Mouse (Mus musculus) cerebellum, adult (tissue): Measurements from ENCODE around the gene Phf7.
A peak's percentile ranks its signal among the peaks of the same experiment; 100 is the strongest.

Experiments
- ATAC-seq: cut with Nextera tagmentation; 2 replicates; pipeline ENCODE4 v1.9.2; 2017; ENCODE audit warnings: mild to moderate bottlenecking, moderate library complexity, mixed read lengths; ENCODE audit not compliant: insufficient number of reproducible peaks, low FRiP score, low TSS enrichment

The Phf7 gene

DNA sequence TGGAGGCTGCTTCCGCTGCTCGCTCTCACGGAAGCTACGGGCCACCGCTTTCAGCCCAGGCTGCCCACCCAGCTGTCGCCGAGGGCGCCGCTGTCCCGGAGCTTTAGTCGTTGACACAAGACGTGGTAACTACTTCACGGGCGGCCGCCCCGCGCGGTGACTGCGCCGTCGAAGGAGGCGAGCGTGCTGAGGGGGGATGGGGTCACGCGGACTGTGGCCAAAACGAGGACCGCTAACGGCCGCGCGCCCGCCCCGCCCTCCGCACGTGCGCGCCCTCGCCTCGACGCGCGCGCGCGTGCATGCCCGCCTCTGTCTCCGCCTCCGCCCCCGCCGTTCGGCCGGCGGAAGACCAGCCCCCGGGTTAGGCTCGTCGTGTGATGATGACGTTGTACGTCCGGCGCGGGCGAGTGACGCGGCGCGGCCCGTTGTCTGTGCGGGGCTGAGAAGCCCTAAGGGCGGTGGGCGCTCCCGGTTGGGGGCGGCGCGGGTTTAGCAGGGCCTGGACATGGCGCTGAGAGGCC, at the start of gene Phf7, which contains the start of gene Bap1:
TSS of gene Phf7 (minus strand) at position 234 of the 521 bp plus-strand sequence.
TSS of gene Bap1 (plus strand) at position 367 of the 521 bp plus-strand sequence.
- peak; percentile 77 for ATAC-seq

DNA sequence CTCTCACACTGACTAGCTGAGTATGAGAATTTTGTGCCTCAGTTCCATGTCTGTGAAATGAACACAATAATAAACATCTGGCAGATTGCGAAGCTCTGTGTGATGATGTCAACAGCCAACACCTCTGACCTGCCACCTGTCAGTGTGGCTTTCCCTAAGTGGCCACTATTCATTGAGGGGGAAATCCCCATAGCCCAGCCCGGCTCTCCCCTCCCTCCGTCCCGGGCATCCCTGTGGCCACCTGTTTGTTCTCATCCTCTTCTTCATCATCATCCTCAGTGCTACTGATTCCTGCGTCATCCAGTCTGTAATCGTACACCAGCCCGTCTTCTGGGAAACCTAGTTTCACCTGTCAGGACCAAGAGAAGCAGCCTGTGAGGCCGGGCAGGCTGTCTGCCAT, 34.6 kb upstream of the Phf7 start:
- no peak for ATAC-seq

DNA sequence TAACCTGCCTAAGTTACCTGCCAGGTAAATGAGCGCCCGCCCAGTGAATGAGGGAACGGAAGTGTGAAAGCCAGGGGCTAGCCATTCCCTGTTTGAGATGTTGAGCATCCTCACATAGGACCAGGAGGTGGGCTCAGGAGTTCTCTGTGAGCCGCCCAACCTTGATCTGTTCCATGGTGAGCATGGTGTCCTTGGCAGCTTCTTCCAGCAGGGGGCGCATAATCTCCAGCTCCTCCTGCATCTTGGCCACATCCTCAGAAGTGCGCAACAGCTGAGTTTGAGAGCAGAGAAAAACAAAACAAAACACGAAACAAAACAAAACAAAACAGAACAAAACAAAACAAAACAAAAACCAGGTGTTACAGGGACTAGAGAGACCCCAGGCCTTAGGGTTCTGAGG, 21.0 kb upstream of the Phf7 start:
- ATAC-seq = peak; percentile 67

DNA sequence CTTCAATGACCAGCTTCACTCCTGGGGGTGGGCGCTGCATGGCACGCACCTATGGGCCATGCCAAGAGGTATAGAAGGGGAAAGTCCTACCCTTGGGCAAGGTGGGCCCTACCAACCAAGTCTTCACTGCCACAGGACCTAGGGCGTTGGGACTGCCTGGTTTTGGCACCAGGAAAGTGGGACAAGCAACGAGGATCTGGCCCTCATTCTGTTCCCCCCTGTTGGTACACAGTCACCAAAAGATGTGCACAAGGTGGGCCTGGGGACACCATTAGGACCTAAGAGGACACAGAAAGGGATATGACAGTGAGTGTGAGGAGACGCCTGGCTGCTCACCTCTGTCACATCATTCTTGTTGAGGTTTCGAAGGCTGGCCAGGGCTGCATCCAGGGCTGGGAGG, 20.0 kb upstream of the Phf7 start:
- no peak for ATAC-seq

DNA sequence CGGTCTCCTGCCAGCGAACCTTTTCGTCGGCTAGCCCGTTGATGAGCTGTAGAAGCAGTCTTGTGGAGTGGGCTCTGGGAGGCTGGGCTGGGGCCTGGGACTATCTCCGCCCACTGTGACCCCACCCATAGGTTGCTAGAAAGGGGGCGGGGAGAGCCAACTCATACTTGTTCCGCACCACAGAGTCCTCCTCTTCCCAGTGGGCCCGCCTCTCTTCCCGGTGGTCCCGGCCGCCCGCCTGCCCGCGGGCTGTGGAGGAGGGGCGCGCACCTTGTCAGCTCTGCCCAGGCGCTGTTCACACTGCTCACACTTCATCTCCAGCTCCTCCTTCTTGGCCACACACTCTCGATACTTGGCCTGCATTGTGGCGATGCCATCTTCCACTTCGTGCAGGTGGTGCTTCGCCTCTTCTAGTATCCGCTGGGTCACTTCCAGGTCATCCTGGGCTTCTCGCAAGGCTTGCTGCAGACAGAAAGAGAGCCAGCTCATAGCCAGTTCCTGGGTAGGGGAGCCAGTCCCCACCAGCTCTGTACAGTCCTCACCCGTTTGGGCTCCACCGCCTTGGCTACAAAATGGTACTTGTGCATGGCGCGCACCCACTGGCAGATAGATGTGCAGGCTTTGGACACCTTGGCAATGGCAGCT, 18.5 kb upstream of the Phf7 start:
- ATAC-seq = no peak

DNA sequence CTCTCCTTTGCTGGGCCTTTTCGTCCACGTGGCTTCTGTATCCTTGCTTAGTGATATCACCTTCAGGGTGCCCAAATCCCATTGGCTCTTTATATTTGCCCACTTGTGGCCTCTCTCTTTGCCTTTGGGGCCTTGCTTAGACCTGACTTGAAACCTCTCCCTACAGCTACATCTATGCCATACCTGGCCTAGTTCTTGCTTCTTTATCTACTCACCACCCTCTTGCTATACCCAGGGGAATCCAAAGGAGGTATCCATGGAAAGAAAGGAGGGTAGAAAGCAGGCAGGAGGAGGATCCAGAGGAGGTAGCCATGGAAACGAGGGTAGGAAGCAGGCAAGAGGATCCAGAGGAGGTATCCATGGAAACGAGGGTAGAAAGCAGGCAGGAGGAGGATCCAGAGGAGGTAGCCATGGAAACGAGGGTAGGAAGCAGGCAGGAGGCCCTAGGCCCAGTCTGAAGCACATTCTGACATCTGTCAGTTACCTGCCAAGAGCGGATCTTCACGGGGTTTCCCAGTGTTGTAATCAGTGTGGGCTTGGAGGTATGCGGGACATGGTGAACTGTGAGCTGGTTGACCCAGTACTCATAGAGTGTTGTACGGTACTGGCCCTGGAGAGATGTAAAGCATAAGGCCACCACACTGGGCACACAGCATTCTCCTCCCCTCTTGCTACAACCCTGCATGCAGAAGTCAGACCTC, 17.3 kb upstream of the Phf7 start:
- ATAC-seq = no peak; the same call in 1 of the 2 replicates

DNA sequence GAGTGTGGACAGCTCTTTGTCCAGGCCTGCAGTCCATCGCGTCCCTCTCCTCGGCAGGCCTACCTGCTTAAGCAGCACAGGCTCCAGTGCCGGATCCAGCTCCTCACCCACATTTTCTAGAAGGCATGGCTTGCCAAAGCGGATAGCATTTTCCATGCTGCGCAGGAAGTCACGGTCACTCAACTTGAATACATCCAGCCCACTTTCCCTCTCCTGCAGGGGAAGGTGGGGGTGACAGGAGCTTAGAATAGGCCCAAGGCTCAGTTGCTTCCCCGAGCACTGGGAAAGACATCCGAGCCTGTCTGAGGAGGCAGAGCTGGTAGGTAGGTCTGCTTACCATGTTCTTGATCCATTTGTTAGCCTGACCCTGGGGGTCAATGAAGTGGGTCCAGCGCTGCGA, 16.5 kb upstream of the Phf7 start:
- ATAC-seq = no peak

DNA sequence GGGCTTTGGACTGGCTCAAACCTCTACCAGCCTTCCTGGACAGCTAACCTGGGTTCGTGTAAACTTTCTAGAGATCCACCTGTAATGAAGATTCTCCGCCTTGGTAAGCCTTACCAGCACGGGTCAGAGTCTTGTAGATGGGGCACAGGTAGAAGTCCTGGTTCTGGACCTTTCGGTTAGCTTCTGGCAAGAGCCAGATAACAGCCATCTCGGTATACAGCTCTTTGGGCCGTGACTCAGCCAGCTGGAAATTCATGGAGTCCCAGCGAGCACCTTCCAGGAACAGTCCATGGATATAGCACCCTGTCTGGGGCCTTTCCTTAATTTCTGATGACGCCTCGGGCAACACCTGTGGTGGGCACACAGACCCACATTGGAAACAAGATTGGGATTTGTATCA, 9.8 kb upstream of the Phf7 start:
- no peak for ATAC-seq

DNA sequence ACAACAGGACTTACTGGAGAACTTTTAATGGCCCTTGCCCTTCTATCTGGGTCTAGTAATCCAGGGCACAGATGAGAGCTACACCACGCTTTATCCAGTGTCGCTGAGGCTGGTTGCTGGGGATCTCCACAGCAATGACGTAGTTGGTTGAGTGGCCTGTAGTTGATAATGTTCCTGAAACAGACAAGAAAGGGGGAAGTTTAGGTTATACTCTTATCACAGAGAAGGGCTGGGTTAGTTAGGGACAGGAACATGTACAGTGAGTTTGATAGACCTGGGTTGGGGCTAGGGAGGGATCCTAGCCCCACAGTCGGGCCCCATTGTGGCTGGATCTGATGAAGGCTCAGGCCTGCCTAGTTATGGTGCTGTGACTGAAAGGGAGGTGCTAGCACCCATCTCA, 9.3 kb upstream of the Phf7 start:
- no peak for ATAC-seq

DNA sequence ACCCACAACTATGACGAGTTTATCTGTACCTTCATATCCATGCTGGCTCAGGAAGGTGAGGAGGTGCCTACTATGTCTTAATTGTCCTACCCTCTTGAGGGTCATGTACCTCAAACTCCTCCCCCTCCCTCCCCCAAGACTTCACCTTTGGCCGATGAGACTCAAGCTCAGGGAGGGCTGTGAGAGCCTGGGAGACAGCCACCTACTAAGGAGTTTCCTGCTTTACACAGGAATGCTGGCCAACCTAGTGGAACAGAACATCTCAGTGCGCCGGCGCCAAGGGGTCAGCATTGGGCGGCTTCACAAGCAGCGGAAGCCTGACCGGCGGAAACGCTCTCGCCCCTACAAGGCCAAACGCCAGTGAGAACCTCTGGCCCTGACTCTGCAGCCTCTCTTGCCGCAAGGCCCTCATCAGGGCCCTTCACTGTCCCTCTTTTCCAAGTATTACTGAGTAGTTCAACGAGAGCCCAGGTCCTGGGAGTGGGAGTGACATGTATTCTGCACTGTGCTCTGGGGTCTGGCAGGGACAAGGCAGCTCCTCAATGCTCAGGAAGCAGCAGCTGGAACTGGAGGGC, 7.4 kb upstream of the Phf7 start:
- ATAC-seq = no peak

DNA sequence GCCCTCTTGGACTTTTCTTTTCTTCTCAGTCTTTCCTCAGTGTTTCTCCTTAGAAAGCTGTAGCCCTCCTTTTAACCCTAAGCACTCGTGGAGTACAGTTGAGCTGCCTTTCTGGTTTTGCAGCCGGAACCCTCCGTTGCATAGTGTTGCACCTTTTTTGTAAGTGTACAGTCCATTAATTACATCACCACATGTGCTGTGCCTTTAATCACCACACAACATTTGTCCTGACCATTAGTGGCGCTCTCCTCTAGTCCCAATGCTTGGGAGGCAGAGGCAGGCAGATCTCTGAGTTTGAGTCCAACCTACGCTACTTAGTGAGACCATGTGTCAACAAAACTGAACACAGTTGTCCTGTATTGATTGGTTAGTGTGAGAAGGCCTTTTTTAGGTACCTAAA, 974 bp upstream of the Phf7 start:
- no peak for ATAC-seq

DNA sequence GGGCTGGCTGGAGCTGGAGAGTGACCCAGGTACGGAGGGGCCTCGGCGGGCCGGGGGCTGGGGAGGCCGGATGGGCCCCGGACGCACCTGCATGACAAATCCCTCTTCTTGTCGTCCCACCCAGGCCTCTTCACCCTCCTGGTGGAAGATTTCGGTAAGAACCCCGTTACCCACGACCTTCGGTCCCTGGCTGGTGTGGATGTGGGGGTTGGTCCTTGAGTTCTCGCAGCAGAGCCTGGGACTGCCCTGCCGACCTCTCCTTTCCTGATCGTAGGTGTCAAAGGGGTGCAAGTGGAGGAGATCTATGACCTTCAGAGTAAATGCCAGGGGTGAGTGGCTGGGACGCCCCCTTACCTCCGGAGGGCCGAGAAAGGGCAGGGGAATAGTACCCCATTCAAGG, 509 bp upstream of the Phf7 start:
- ATAC-seq = peak; percentile 20

DNA sequence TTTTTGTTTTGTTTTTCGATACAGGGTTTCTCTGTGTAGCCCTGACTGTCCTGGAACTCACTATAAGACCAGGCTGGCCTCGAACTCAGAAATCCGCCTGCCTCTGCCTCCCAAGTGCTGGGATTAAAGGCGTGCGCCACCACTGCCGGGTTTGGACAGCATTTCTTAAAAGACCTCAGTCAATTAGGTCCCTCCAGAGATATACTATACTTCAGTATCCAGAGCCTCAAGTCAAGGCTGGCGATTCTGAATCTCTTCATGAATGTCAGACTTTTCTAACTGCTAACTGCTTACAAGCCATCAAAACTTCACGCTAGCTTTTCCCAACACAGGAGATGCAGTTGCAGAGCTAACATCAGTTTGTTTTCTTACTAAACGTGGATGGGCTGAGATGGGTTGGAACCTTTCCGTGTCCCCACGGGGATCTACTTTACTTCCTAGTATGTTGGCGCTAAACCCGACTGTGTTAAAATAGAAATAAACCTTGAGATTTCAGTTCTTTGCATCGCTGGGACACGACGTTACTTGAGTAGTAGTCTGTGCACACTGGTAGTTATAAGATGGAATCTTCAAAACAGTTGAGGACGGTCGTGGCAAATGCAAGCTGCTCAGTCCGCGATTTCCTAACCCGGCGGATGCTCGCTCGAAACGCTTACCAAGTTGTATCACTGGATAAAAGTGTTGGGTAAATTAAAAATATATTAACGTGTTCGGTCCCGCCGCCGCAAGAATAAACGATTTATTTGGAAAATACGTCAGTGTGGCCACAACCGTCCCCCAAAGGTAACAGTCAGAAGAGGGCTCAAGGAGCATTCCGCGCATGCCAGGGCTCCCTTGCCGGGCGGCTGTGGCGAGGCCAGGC, 664 bp downstream of the Phf7 start:
- peak; percentile 81 for ATAC-seq

DNA sequence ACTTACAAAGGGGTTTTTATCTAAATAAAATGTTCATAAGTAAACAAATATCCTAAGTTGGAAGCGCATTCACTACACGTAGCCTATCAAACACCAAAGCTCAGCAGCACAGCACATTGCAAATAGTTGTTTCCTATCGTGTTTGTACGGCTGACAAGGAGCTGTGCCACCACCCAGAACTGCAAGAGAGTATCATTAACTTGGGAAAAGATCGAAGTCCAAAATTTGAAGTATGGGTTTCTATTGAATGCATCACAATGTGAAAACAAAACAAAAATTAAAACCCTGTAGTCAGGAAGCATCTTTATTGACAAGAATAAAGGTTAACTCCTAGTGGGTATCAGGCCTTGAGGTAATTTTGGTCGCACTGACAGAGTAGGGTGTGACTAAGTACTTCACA, 2.7 kb downstream of the Phf7 start:
- ATAC-seq = no peak

DNA sequence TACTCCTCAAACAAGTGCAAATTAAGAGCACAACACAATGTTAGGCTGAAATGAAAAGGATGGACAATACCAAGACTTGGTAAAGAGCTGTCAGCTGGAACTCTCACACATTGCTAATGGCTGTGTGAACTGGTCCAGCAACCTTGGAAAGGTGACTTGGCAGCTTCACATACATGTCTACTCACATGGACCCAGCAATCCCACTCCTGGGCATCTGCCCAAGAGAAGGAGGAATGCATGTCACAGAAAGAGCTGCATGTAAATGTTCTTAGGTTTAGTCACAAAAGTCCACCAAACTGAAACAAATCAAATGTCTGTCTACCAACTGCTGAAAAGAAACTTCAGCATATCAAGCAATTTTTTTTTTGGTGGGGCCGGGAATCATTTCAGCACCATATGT, 5.2 kb downstream of the Phf7 start:
- no peak for ATAC-seq

DNA sequence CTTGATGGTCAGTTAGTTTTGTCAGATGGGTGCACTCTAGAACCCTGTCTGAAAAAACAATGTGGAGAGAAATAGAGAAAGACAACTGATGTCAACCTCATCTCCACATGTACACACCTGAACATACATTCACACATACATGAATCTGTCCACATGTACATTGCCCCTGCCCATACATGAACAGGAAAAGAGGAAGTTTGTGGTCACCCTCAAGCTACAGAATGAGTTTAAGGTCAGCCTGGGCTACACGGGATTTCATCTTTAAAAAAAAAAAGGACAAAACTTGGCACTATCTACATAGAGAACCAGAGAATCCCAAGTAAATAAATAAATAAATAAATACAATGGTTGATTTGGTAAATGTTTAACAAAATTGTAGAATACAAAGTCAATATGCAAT, 6.3 kb downstream of the Phf7 start:
- ATAC-seq = no peak

DNA sequence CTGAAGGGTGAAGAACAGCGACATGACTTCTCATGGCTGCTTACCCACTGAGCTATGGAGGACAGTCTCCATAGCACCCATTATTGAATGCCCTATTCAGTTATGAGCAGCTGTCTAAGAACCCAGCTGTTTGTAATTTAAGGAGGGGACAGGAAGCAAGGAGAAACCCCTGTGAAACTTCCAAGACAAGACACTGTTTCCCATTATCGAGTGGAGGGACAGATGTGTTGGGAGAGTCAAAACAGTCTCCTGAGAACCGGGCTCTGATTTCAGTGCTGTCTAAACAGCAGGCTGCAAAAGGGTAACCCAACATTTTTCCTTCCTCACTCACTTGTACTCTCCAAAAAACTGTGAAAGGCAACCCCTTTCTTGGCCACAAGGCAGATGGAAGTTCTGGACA, 10.6 kb downstream of the Phf7 start:
- ATAC-seq = no peak

DNA sequence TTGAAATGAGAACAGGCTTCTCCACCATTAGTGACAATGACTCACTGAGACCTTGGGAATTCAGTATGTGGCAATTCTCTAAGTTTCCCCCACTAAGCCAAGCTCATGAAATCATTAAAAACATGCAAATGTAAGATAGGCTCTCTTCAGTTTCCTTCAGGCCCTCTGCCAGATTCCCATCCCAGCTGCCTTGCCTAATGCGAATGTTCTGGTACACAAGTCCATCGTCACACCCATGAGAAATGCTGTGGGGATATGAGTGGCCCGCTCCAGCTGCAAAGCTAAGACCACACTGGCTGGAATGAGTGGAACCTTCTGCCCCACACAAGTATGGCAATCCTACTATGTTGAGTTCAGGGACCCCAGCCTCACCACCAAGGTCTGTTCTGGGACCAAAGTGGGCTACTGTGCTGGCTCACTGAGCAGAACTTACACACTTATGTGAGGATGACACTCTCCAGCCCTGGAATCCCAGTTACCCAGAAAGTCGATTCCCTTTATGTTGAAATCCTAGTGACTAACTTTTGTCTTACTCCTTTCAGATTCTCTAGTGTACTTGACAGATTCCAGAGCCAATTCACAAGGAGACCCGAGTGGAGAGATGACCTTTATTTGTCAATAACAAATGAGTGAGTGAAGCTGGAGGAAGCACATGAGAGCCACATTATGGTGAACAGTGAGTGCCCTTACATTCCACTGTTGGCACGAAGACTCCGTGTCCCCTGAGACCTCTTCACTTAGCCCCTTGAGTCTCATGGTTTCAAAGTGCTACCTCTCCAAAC, 13.8 kb downstream of the Phf7 start:
- ATAC-seq = no peak

DNA sequence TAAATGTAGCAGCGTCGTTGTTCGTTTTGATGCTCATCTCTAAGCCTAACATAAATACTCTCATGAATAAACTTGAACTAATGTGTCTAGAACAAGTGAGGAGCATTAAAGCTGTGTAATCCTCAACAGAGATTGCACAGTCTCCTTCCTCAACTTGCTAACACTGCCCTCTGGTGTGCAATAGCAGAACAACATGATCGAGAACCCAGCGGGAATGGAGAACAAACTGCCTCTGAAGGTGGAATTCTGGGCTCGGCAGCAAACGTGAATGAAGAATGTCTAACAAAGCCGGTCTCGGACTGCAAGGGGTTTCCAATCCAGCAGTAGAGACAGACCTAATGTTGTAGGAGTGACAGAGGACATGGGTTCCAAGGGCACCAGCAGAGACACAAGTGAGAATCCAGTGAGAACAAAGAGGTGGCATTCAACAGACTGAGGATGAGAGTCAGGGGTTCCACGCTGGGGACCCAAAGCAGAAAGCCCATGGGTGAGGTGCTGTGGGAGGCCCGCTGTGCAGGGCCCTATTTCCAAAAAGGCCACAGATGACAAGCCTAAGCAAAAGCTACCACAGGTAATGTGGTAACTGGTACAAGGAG, 17.0 kb downstream of the Phf7 start:
- ATAC-seq = peak; percentile 60; the same call in 1 of the 2 replicates
